Mouse (Mus musculus): ENCODE data around the gene Myo15b.

Myo15b gene

GRCm38 (mm10) chr11:115858354-115858753 lies at the start of gene Myo15b:
Gene Myo15b, plus strand, starts transcription at chr11:115858406.
- no peak for DNase-seq (ENCODE audit: low read depth, low spot score)

GRCm38 (mm10) chr11:115808696-115809310 lies 49.4 kb upstream of the Myo15b start:
- no peak for DNase-seq (ENCODE audit: low read depth, low spot score)

GRCm38 (mm10) chr11:115809311-115809781 lies 48.9 kb upstream of the Myo15b start:
- DNase-seq (ENCODE audit: low read depth, low spot score) = no peak

- DNase-seq (ENCODE audit: low read depth, low spot score) = no peak
Observed at GRCm38 (mm10) chr11:115810377-115810776, 47.8 kb upstream of the Myo15b start.

- no peak for DNase-seq (ENCODE audit: low read depth, low spot score)
Observed at GRCm38 (mm10) chr11:115811381-115812093, 46.7 kb upstream of the Myo15b start.

GRCm38 (mm10) chr11:115812095-115812494 lies 46.1 kb upstream of the Myo15b start:
- DNase-seq (ENCODE audit: low read depth, low spot score) = no peak

GRCm38 (mm10) chr11:115812533-115813420 lies 45.4 kb upstream of the Myo15b start:
- DNase-seq (ENCODE audit: low read depth, low spot score) = peak; percentile 51

GRCm38 (mm10) chr11:115813507-115814296 lies 44.5 kb upstream of the Myo15b start, which contains the start of gene Caskin2:
Gene Caskin2, minus strand, starts transcription at chr11:115813639.
- peak; percentile 97 for DNase-seq (ENCODE audit: low read depth, low spot score)

GRCm38 (mm10) chr11:115814605-115815450 lies 43.4 kb upstream of the Myo15b start, which contains the start of gene Tsen54:
Gene Tsen54, plus strand, starts transcription at chr11:115814724.
- DNase-seq (ENCODE audit: low read depth, low spot score) = peak; percentile 74

GRCm38 (mm10) chr11:115817331-115817730 lies 40.9 kb upstream of the Myo15b start:
- no peak for DNase-seq (ENCODE audit: low read depth, low spot score)

GRCm38 (mm10) chr11:115819915-115820623 lies 38.1 kb upstream of the Myo15b start:
- no peak for DNase-seq (ENCODE audit: low read depth, low spot score)

GRCm38 (mm10) chr11:115821001-115821400 lies 37.2 kb upstream of the Myo15b start:
- no peak for DNase-seq (ENCODE audit: low read depth, low spot score)

GRCm38 (mm10) chr11:115823774-115824740 lies 34.1 kb upstream of the Myo15b start, which contains the start of gene Llgl2:
Gene Llgl2, plus strand, starts transcription at chr11:115824049.
- DNase-seq (ENCODE audit: low read depth, low spot score) = peak; percentile 72

GRCm38 (mm10) chr11:115824813-115825212 lies 33.4 kb upstream of the Myo15b start:
- no peak for DNase-seq (ENCODE audit: low read depth, low spot score)

GRCm38 (mm10) chr11:115826487-115826886 lies 31.7 kb upstream of the Myo15b start:
- no peak for DNase-seq (ENCODE audit: low read depth, low spot score)

- DNase-seq (ENCODE audit: low read depth, low spot score) = no peak
Observed at GRCm38 (mm10) chr11:115827624-115828023, 30.6 kb upstream of the Myo15b start.

- no peak for DNase-seq (ENCODE audit: low read depth, low spot score)
Observed at GRCm38 (mm10) chr11:115829036-115829435, 29.2 kb upstream of the Myo15b start.
